Mouse (Mus musculus): Measurements from ENCODE around the gene Rpl13a. TPM values are rescaled to one million over a fixed set of nuclear protein-coding genes. Genes with fewer than 3 reads are reported as not detected.

Gene Rpl13a
- polyA plus RNA-seq, 1 experiment, result 859 TPM

DNA sequence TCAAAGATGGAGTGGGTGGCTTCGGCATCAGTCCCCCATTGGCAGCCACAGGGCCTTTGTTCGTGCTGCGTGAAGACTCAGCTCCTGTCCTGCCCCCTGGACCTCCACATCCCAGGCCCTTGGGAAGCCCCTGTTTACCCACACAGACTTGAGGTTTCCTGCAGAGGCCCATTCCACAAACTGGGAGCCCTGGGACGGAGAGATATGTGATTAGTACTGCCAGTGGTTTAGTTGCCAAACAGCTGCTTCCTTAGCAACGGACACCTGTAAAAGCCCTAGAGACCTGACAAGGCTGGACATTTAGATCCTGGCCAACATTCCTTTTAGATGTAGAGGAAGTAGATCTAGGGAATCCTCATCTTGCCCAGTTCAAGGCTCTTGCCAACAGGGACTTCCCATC is 13.4 kb upstream of the Rpl13a start:
- H3K4me1 ChIP-seq (ENCODE audit: control insufficient read depth, insufficient read depth, low read length), result no peaks in the 10 kb centered on the region; the same call in none of the 2 replicates
- no peak overlapping the region for H3K4me3 ChIP-seq (ENCODE audit: control insufficient read depth, low read depth, low read length)
- H3K27me3 ChIP-seq (ENCODE audit: control insufficient read depth, insufficient read depth, low read length), result no peaks in the 10 kb centered on the region
- H3K27ac ChIP-seq (ENCODE audit: control insufficient read depth, insufficient read depth, low read depth, low read length), result no peak overlapping the region
- H3K36me3 ChIP-seq (ENCODE audit: control insufficient read depth, insufficient read depth, low read length), result no peaks in the 10 kb centered on the region
- no peak for TF ChIP-seq POLR2A (IDR thresholded peaks at IDR 0.05; ENCODE audit: control insufficient read depth, low read depth, low read length)
- no peak for TF ChIP-seq CTCF (IDR thresholded peaks at IDR 0.05; ENCODE audit: control insufficient read depth, insufficient read depth, insufficient replicate concordance, low read depth, low read length)

DNA sequence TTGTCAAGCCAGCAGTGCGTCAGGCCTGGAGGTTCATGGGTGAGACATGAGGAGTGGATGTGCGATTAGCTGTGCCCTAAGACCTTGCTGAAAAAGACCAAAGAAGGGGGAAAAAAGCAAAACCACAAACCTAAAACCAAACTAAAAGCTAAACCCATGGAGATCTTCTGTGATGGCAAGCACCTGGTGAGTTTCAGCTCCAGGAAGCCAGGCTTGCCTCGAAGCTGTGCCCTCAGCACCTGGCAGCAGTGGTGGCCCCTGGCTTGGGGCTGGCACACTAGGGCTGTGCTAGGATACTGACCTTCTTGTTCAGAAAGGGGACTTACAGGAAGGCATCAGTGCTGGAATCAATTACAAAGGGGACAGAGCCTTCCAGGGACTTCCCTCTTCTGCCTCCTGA is 12.8 kb upstream of the Rpl13a start:
- Histone ChIP-seq H3K27ac (ENCODE audit: control insufficient read depth, insufficient read depth, low read depth, low read length) (no peak overlapping the region), H3K36me3 (ENCODE audit: control insufficient read depth, insufficient read depth, low read length) (no peaks in the 10 kb centered on the region), H3K4me3 (ENCODE audit: control insufficient read depth, low read depth, low read length) (no peak overlapping the region), H3K27me3 (ENCODE audit: control insufficient read depth, insufficient read depth, low read length) (no peaks in the 10 kb centered on the region), H3K4me1 (ENCODE audit: control insufficient read depth, insufficient read depth, low read length) (no peaks in the 10 kb centered on the region; the same call in none of the 2 replicates)
- TF ChIP-seq POLR2A (IDR thresholded peaks at IDR 0.05; ENCODE audit: control insufficient read depth, low read depth, low read length) (no peak), CTCF (IDR thresholded peaks at IDR 0.05; ENCODE audit: control insufficient read depth, insufficient read depth, insufficient replicate concordance, low read depth, low read length) (no peak)

DNA sequence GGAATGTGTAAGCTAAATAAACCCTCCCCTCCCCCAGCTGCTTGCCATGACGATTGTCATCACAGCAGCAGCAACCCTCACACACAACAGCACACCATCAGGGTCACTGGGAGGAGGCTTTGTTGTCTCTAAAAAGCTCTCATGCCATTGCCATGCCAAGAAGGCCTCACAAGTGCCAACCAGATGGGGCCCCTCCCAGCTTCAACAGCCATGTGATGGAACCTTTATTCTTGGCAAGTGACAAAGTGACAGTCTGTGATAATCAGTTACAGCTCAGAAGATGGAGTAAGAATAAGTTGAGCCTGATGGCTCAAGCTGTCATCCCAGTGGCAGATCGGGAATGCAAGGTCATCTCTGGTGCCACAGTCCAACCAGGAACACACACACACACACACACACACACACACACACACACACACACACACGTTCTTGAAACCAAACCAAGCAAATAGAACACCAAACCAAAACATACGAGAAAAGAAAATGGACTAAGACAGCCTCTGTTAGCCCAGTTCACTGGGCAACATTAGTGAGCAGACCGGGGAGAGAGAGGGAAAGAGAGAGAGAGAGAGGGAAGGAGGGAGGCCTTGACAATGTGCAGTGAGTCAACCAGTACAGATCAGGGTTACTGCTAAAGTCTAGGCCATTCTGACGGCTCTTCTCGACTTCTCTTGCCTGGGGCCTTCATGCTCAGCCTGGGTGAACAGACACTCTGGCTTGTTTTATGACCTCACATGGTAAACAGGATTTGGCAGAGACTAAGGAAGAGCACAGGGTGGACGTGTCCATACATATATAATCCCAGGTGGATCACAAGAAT is 11.6 kb upstream of the Rpl13a start:
- TF ChIP-seq CTCF (IDR thresholded peaks at IDR 0.05; ENCODE audit: control insufficient read depth, insufficient read depth, insufficient replicate concordance, low read depth, low read length) (no peak), POLR2A (IDR thresholded peaks at IDR 0.05; ENCODE audit: control insufficient read depth, low read depth, low read length) (no peak)
- H3K27ac ChIP-seq (ENCODE audit: control insufficient read depth, insufficient read depth, low read depth, low read length), result no peak overlapping the region
- no peaks in the 10 kb centered on the region for H3K27me3 ChIP-seq (ENCODE audit: control insufficient read depth, insufficient read depth, low read length)
- no peaks in the 10 kb centered on the region for H3K36me3 ChIP-seq (ENCODE audit: control insufficient read depth, insufficient read depth, low read length)
- H3K4me1 ChIP-seq (ENCODE audit: control insufficient read depth, insufficient read depth, low read length), result peaks cover 2% of the 10 kb centered on the region
- H3K4me3 ChIP-seq (ENCODE audit: control insufficient read depth, low read depth, low read length), result no peak overlapping the region

DNA sequence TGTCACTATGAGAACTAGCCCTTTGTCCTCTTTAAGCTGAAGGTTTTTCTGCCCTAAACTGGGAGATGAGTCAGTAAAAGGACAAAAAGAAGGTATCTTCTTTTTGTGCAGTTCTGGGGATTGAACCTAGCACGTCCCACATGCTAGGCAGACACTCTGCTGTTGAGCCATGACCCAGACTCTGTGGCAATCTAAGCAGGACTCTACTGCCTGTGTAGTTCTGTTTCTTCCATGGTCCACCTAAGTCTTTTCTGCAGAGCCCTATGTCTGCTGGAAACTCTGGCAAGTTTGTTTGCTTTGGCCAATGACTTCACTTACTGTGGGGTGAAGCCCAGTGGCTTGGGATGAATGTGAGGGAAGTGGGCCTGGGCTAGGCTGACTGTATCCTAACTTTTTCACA is 9.8 kb upstream of the Rpl13a start:
- TF ChIP-seq CTCF (IDR thresholded peaks at IDR 0.05; ENCODE audit: control insufficient read depth, insufficient read depth, insufficient replicate concordance, low read depth, low read length) (no peak), POLR2A (IDR thresholded peaks at IDR 0.05; ENCODE audit: control insufficient read depth, low read depth, low read length) (no peak)
- H3K36me3 ChIP-seq (ENCODE audit: control insufficient read depth, insufficient read depth, low read length), result no peaks in the 10 kb centered on the region
- peaks cover 11% of the 10 kb centered on the region for H3K4me1 ChIP-seq (ENCODE audit: control insufficient read depth, insufficient read depth, low read length)
- no peaks in the 10 kb centered on the region for H3K27me3 ChIP-seq (ENCODE audit: control insufficient read depth, insufficient read depth, low read length)
- H3K4me3 ChIP-seq (ENCODE audit: control insufficient read depth, low read depth, low read length), result peak overlapping the region; percentile 37
- no peak overlapping the region for H3K27ac ChIP-seq (ENCODE audit: control insufficient read depth, insufficient read depth, low read depth, low read length)

DNA sequence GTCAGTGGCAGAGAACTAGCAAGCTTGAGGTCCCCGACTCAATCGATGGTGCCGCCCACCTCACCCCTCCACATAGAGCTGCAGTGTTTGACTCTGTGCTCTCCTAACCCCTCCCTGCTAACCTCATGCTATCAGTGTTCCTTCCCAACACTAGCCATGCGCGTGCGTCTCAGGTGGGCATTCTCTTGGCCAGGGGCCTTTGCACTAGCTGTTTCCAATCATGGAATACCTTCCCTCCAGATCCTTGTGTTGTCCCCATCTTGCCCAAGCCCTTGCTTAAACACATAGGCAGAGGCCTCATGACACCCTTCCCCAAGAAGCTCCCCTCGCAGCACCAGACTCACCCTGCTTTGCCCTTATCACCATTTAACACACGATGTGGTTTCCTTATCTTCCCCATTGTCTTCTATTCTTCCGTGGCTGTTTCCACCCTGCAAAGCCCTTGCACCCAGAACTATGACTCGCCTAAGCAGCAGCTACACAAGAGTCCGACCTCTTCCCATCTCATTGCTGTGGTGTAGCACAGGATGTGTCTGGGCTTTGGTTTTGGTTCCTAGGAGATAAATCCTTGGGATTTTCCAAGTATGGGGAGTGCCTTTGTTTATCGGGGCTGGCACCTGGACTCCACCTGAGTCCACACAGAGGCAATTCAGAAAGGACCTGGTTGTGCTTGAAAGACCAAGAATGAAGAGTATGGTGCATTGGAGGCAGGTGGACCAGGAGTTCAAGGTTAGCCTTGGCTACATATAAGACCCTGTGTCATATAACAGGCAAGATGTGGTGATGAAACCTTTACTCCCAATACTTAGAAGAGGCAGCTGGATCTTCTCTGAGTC is 8.8 kb upstream of the Rpl13a start:
- H3K36me3 ChIP-seq (ENCODE audit: control insufficient read depth, insufficient read depth, low read length), result no peaks in the 10 kb centered on the region
- H3K4me3 ChIP-seq (ENCODE audit: control insufficient read depth, low read depth, low read length), result no peak overlapping the region
- H3K4me1 ChIP-seq (ENCODE audit: control insufficient read depth, insufficient read depth, low read length), result peaks cover 11% of the 10 kb centered on the region
- no peaks in the 10 kb centered on the region for H3K27me3 ChIP-seq (ENCODE audit: control insufficient read depth, insufficient read depth, low read length)
- H3K27ac ChIP-seq (ENCODE audit: control insufficient read depth, insufficient read depth, low read depth, low read length), result no peak overlapping the region
- TF ChIP-seq POLR2A (IDR thresholded peaks at IDR 0.05; ENCODE audit: control insufficient read depth, low read depth, low read length) (no peak), CTCF (IDR thresholded peaks at IDR 0.05; ENCODE audit: control insufficient read depth, insufficient read depth, insufficient replicate concordance, low read depth, low read length) (no peak)

DNA sequence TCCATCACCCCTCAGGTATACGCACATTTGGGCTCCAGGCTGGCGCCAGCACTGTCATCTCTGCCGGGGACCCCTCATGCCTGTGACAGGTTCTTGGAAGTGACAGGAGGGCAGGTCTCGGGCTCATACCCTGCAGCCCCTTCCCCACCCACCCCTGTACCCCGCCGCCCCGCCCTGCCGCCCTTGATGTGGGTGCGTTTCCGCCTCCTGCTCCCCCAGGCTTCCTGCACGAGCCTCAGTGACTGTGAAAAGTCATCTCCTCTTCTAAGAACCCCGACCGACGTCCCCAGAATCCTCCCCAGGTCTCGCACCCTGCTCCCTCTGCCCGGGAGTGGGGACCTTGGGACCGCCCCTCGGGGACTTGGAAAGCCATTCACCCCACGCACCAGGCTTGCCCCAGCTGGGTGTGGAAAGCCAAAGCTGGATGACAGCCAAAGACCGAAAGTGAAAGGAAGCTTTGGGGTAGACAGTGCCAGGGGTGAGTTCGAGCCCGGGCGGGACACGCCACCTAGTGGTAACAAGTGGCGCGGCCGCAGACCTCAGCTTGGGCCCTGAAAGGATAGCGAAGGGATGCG is 7.5 kb upstream of the Rpl13a start, which contains the start of the genes Gm45713 and Flt3l:
Gene Gm45713, minus strand, starts transcription at position 239 of the 575 bp plus-strand sequence.
Gene Flt3l, minus strand, starts transcription at position 440 of the 575 bp plus-strand sequence.
- Histone ChIP-seq H3K4me1 (ENCODE audit: control insufficient read depth, insufficient read depth, low read length) (peaks cover 11% of the 10 kb centered on the region), H3K27ac (ENCODE audit: control insufficient read depth, insufficient read depth, low read depth, low read length) (no peak within 1 kb of the TSS), H3K36me3 (ENCODE audit: control insufficient read depth, insufficient read depth, low read length) (no peaks in the 10 kb centered on the region), H3K27me3 (ENCODE audit: control insufficient read depth, insufficient read depth, low read length) (no peaks in the 10 kb centered on the region), H3K4me3 (ENCODE audit: control insufficient read depth, low read depth, low read length) (peak within 1 kb of the TSS; percentile 74)
- TF ChIP-seq CTCF (IDR thresholded peaks at IDR 0.05; ENCODE audit: control insufficient read depth, insufficient read depth, insufficient replicate concordance, low read depth, low read length), result peak; percentile 93
- no peak for TF ChIP-seq POLR2A (IDR thresholded peaks at IDR 0.05; ENCODE audit: control insufficient read depth, low read depth, low read length)

DNA sequence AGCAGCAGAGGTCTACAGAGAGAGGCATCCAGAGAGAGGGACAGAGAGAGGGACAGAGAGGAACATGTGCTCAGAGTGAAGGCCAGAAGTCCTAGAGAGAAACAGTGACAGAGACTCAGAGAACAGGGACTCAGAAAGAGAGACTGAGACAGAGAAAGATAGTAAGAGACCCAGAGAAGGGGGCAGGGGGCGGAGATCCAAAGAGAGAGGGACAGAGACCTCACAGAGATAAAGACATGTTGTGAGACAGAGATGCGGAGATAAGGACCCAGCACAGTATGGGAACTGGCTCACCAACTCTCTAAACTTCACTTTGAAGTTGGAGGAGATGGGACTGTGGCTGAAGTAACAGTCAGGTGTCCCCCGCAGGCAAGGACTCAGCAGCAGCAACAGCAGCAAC is 6.8 kb upstream of the Rpl13a start:
- no peaks in the 10 kb centered on the region for H3K36me3 ChIP-seq (ENCODE audit: control insufficient read depth, insufficient read depth, low read length)
- no peak for TF ChIP-seq CTCF (IDR thresholded peaks at IDR 0.05; ENCODE audit: control insufficient read depth, insufficient read depth, insufficient replicate concordance, low read depth, low read length)
- TF ChIP-seq POLR2A (IDR thresholded peaks at IDR 0.05; ENCODE audit: control insufficient read depth, low read depth, low read length), result no peak
- no peak overlapping the region for H3K4me3 ChIP-seq (ENCODE audit: control insufficient read depth, low read depth, low read length)
- H3K4me1 ChIP-seq (ENCODE audit: control insufficient read depth, insufficient read depth, low read length), result peaks cover 11% of the 10 kb centered on the region
- H3K27ac ChIP-seq (ENCODE audit: control insufficient read depth, insufficient read depth, low read depth, low read length), result no peak overlapping the region
- H3K27me3 ChIP-seq (ENCODE audit: control insufficient read depth, insufficient read depth, low read length), result no peaks in the 10 kb centered on the region

Measured in testis, adult 2 months (tissue).